Mouse (Mus musculus) lung, adult 18-20 months (tissue): ENCODE measurements around the gene Ufd1.
"Not testable (repeated sequence)": the region's sequence is repeated elsewhere in the genome, so short reads cannot be mapped to it uniquely, and the experiment has no call there.

ENCODE experiments used
- DNase-seq, 2 experiments: peaks; one replicate each; pipeline ENCODE4 v3.0.0; 2022; ENCODE audit warnings: mixed read lengths in 2 of 2

The Ufd1 gene

GRCm38 (mm10) chr16:18811032-18811431 lies 547 bp upstream of the Ufd1 start:
- no peak for DNase-seq

- peak in 1 of 2 experiments; percentile 10 for DNase-seq
Observed at GRCm38 (mm10) chr16:18812385-18812910, 869 bp downstream of the Ufd1 start.

- DNase-seq: no peak
Observed at GRCm38 (mm10) chr16:18822356-18822755, 10.8 kb downstream of the Ufd1 start.

GRCm38 (mm10) chr16:18822925-18823324 lies 11.3 kb downstream of the Ufd1 start:
- DNase-seq: no peak

GRCm38 (mm10) chr16:18828630-18829029 lies 17.1 kb downstream of the Ufd1 start:
- DNase-seq: no peak

GRCm38 (mm10) chr16:18829102-18829501 lies 17.5 kb downstream of the Ufd1 start:
- DNase-seq: no peak

GRCm38 (mm10) chr16:18833486-18833885 lies 21.9 kb downstream of the Ufd1 start:
- DNase-seq: no peak

GRCm38 (mm10) chr16:18836073-18836467 lies 24.5 kb downstream of the Ufd1 start:
- DNase-seq: no peak

GRCm38 (mm10) chr16:18836468-18837208 lies 25.1 kb downstream of the Ufd1 start, which contains the start of the genes 2510002D24Rik and Gm28539:
TSS of gene 2510002D24Rik (plus strand) at chr16:18836578.
TSS of gene Gm28539 (plus strand) at chr16:18836584.
- DNase-seq: peak; percentile 97

GRCm38 (mm10) chr16:18838346-18838745 lies 26.8 kb downstream of the Ufd1 start:
- DNase-seq: no peak

GRCm38 (mm10) chr16:18846301-18846820 lies 34.8 kb downstream of the Ufd1 start:
- no peak for DNase-seq

GRCm38 (mm10) chr16:18849521-18850190 lies 38.1 kb downstream of the Ufd1 start:
- DNase-seq: not testable (repeated sequence)

GRCm38 (mm10) chr16:18858551-18858950 lies 47.0 kb downstream of the Ufd1 start:
- peak in 1 of 2 experiments; percentile 49 for DNase-seq

- DNase-seq: peak in 1 of 2 experiments; percentile 15
Observed at GRCm38 (mm10) chr16:18860186-18860585, 48.6 kb downstream of the Ufd1 start.

GRCm38 (mm10) chr16:18870495-18870894 lies 58.9 kb downstream of the Ufd1 start:
- DNase-seq: not testable (repeated sequence)

GRCm38 (mm10) chr16:18876091-18876441 lies 64.5 kb downstream of the Ufd1 start:
- no peak for DNase-seq

- DNase-seq: peak; percentile 95 to 97
Observed at GRCm38 (mm10) chr16:18876442-18877308, 65.1 kb downstream of the Ufd1 start, which contains the start of the genes Mrpl40 and Hira. TSS of gene Mrpl40 (minus strand) at chr16:18876862. TSS of gene Hira (plus strand) at chr16:18877037.

GRCm38 (mm10) chr16:18877386-18878090 lies 66.0 kb downstream of the Ufd1 start:
- peak; percentile 38 to 39 for DNase-seq

GRCm38 (mm10) chr16:18878091-18878720 lies 66.6 kb downstream of the Ufd1 start:
- DNase-seq: peak in 1 of 2 experiments; percentile 3

GRCm38 (mm10) chr16:18884044-18884443 lies 72.5 kb downstream of the Ufd1 start:
- no peak for DNase-seq
